Mouse (Mus musculus) bone marrow, adult 2 months (tissue): ENCODE measurements around the gene 1700012P22Rik.

Experiments used
- CTCF ChIP-seq: fragments of 200-500 bp; IDR thresholded peaks from 2 replicates; pipeline ENCODE4 v1.5.1; 2011; ENCODE audit warnings: low read length, control low read depth; ENCODE audit not compliant: control insufficient read depth, insufficient read depth
- POLR2A ChIP-seq: fragments of 200-500 bp; IDR thresholded peaks from 2 replicates; pipeline ENCODE4 v1.6.1; 2011; ENCODE audit warnings: low read depth, mild to moderate bottlenecking, control low read depth, low read length, borderline replicate concordance; ENCODE audit not compliant: control insufficient read depth

- TF ChIP-seq POLR2A (no peak), CTCF (no peak)
Measured at GRCm38 (mm10) chr4:144441582-144441981, 3.0 kb upstream of the 1700012P22Rik start.
